Mouse (Mus musculus): Measurements from ENCODE around the gene Tubb2a. TPM values are rescaled to one million over a fixed set of nuclear protein-coding genes. Genes with fewer than 3 reads are reported as not detected.

Tubb2a gene
- polyA plus RNA-seq, 1 experiment from 2014 or later = 3,094 TPM

DNA sequence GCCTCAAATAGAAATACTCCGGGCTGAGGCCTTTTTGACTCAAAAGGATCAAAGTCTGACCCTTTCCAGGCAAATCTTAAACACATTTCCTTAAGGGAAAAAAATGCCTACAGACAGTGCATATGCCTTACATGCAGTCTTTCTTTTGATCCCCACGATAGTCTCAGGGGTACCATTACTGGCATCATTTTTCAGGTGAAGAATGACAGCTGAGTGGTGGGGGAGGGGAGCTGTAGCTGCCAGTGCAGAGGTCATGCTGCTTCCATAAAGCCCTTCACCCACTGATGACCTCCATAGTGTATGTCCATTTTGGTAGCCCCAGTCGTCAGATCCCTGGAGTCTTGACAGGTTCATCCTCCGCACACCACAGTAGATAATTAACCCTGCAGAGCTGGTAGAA is 7.5 kb downstream of the Tubb2a start:
- H3K4me3 ChIP-seq = no peak overlapping the region
- H3K27ac ChIP-seq (replicated peaks) = no peak overlapping the region
- H3K36me3 ChIP-seq = peaks cover 12% of the 10 kb centered on the region
- no peak overlapping the region for H3K9ac ChIP-seq
- WGBS = 67% methylated on average over 4 of the region's 4 CpGs
- H3K4me1 ChIP-seq (replicated peaks) = peaks cover 14% of the 10 kb centered on the region
- H3K9me3 ChIP-seq = no peaks in the 10 kb centered on the region
- ATAC-seq (ENCODE audit: low FRiP score, low read depth) = no peak
- no peaks in the 10 kb centered on the region for H3K27me3 ChIP-seq
- no peak overlapping the region for H3K4me2 ChIP-seq

DNA sequence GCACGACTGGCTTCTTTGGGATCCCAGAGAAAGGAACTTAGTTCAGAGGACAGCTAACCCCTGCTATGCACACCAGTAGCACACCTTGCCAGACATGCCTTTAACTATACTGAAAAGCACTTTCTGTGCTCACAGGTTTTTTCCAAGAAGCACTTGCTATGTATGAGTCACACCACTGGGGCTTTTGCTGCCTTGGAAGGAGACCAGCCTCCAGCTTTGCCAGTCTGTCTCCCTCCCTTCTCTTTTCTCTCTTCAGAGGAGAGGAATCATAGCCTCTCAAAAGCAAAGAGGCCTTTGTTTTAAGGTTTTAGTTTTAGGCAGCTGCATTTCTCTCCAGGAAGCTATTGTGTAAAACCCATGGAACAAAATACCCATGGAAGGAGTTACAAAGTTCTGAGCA is 11.5 kb downstream of the Tubb2a start:
- no peak overlapping the region for H3K27ac ChIP-seq (replicated peaks)
- H3K4me1 ChIP-seq (replicated peaks) = 0 out of 2 replicates have a peak, but pooled peaks cover 3% of the 10 kb centered on the region
- H3K4me2 ChIP-seq = no peak overlapping the region
- peaks cover 3% of the 10 kb centered on the region; the same call in 1 of the 2 replicates for H3K36me3 ChIP-seq
- 48% methylated on average over 1 of the region's 1 CpGs for WGBS
- no peak overlapping the region for H3K4me3 ChIP-seq
- ATAC-seq (ENCODE audit: low FRiP score, low read depth) = no peak
- no peak overlapping the region for H3K9ac ChIP-seq
- H3K27me3 ChIP-seq = no peaks in the 10 kb centered on the region
- H3K9me3 ChIP-seq = no peaks in the 10 kb centered on the region

DNA sequence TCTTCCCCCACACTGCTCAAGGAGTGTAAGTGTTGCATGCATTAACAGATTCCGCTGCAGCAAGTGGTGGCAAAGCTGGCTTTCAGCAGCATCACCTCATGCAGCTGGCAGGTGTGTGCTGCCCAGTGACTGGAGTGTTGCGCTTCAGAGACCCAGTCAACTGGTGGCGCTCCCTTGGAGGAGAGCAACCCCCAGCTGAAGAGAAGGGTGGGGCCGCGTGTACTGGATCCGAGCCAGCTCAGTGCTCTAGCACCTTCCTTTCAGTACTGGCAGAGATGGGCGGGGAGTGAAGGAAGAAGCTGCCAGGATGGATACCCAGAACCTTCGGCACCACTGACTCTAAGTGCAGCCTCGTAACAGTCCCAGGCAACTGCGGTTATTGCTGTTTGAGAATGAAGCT is 15.3 kb downstream of the Tubb2a start:
- Histone ChIP-seq H3K36me3 (0 out of 2 replicates have a peak, but pooled peaks cover 10% of the 10 kb centered on the region), H3K4me2 (no peak overlapping the region), H3K9ac (no peak overlapping the region), H3K27ac (replicated peaks) (no peak overlapping the region), H3K4me3 (no peak overlapping the region), H3K27me3 (no peaks in the 10 kb centered on the region), H3K9me3 (no peaks in the 10 kb centered on the region), H3K4me1 (replicated peaks) (no peaks in the 10 kb centered on the region)
- no peak; the same call in 1 of the 2 replicates for ATAC-seq (ENCODE audit: low FRiP score, low read depth)
- 91% methylated on average over 10 of the region's 10 CpGs for WGBS

DNA sequence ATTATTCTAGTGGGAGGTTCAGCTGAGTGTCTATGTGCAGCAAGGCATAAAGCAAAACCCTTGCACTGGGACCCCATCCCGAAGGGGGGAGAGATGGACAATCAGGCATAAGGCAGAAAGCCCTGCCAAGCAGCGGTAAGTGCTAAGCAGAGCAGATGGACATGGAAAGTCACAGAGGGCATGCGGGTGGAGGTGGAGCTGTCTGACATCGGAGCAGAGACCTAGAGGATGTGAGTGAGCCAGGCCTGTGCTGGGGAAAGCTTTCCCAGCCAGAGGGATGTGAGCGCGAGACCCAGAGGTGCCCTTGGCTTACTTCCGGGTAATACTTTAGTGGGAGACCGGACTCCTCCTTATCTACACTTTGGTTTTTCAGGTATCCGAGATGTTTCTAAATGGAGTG is 17.7 kb downstream of the Tubb2a start:
- 87% methylated on average over 9 of the region's 9 CpGs for WGBS
- ATAC-seq (ENCODE audit: low FRiP score, low read depth) = no peak

DNA sequence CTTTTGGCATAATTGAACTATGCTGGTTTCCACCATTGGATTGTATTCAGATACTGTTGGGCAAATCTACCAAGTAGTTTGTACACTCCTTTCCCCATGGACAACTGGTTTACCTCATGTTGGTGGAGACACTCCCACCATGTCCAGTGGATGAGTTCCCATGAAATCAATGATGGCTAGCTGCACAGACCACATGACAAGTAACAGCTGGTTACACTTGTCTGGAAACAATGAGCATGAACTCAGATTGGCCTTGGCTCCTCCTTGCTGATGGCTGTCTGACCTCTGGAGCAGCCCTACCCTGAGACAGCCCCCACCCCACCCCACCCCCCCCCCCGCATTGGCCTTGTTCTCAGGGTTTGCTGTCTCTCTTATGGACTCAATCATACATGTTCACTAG is 20.6 kb downstream of the Tubb2a start:
- WGBS = 86% methylated on average over 1 of the region's 1 CpGs

More for the DNA sequence above, 17.7 kb downstream of the Tubb2a start:
- Histone ChIP-seq H3K4me2 (no peak overlapping the region), H3K4me3 (no peak overlapping the region), H3K27me3 (no peaks in the 10 kb centered on the region), H3K4me1 (replicated peaks) (no peaks in the 10 kb centered on the region), H3K27ac (replicated peaks) (no peak overlapping the region), H3K9me3 (no peaks in the 10 kb centered on the region), H3K9ac (no peak overlapping the region), H3K36me3 (peaks cover 19% of the 10 kb centered on the region)

DNA sequence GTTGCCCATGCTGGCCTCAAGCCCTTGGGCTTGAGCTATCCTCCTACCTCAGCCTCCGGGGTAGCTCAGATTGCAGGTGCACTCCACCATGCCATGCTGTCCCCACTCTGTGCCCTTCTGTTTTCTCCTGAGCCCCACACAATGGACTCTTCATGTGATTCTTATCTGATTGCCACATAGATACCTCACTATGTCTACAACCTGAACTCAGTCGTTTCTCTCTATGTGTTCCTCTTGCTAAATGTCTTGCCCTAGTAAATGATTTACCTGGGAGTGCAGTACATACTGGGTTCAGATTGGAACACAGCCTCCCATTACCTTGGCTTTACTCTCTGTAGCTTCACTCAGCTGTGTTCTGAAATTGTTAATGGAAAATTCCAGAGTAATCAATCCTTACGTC is 22.8 kb downstream of the Tubb2a start:
- Histone ChIP-seq H3K9ac (no peak overlapping the region), H3K36me3 (peaks cover 28% of the 10 kb centered on the region), H3K27ac (replicated peaks) (no peak overlapping the region), H3K4me3 (no peak overlapping the region), H3K4me2 (no peak overlapping the region), H3K4me1 (replicated peaks) (0 out of 2 replicates have a peak, but pooled peaks cover 2% of the 10 kb centered on the region), H3K9me3 (no peaks in the 10 kb centered on the region), H3K27me3 (no peaks in the 10 kb centered on the region)
- no peak for ATAC-seq (ENCODE audit: low FRiP score, low read depth)
- 88% methylated on average over 3 of the region's 3 CpGs for WGBS

More for the DNA sequence above, 20.6 kb downstream of the Tubb2a start:
- H3K27me3 ChIP-seq = no peaks in the 10 kb centered on the region
- ATAC-seq (ENCODE audit: low FRiP score, low read depth) = no peak
- 0 out of 2 replicates have a peak, but pooled peaks cover 2% of the 10 kb centered on the region for H3K4me1 ChIP-seq (replicated peaks)
- H3K4me2 ChIP-seq = no peak overlapping the region
- peaks cover 24% of the 10 kb centered on the region for H3K36me3 ChIP-seq
- no peaks in the 10 kb centered on the region for H3K9me3 ChIP-seq
- H3K9ac ChIP-seq = no peak overlapping the region
- H3K4me3 ChIP-seq = no peak overlapping the region
- H3K27ac ChIP-seq (replicated peaks) = no peak overlapping the region

DNA sequence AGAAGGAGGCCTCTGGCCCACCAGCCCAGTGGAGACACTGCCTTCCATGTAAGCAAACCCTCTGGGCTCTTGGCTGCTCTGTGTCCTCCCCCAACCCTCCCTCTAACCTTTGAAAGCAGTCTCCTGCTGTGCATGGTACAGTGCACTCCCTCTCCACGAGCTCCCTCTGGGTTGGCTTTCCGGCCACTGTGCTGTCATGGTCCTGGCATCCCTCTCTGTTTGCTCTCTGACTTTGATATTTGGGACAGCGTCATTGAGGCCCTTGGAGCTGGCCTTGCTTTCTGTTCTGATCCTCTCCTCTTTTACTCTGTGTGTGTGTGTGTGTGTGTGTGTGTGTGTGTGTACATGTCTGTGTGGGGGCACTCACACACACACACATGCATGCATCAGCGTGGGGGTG is 23.4 kb downstream of the Tubb2a start:
- no peak overlapping the region for H3K27ac ChIP-seq (replicated peaks)
- H3K4me3 ChIP-seq = no peak overlapping the region
- 0 out of 2 replicates have a peak, but pooled peaks cover 2% of the 10 kb centered on the region for H3K4me1 ChIP-seq (replicated peaks)
- H3K9me3 ChIP-seq = no peaks in the 10 kb centered on the region
- ATAC-seq (ENCODE audit: low FRiP score, low read depth) = no peak
- no peak overlapping the region for H3K4me2 ChIP-seq
- no peaks in the 10 kb centered on the region for H3K27me3 ChIP-seq
- no peak overlapping the region for H3K9ac ChIP-seq
- H3K36me3 ChIP-seq = peaks cover 29% of the 10 kb centered on the region
- WGBS = 51% methylated on average over 4 of the region's 4 CpGs

DNA sequence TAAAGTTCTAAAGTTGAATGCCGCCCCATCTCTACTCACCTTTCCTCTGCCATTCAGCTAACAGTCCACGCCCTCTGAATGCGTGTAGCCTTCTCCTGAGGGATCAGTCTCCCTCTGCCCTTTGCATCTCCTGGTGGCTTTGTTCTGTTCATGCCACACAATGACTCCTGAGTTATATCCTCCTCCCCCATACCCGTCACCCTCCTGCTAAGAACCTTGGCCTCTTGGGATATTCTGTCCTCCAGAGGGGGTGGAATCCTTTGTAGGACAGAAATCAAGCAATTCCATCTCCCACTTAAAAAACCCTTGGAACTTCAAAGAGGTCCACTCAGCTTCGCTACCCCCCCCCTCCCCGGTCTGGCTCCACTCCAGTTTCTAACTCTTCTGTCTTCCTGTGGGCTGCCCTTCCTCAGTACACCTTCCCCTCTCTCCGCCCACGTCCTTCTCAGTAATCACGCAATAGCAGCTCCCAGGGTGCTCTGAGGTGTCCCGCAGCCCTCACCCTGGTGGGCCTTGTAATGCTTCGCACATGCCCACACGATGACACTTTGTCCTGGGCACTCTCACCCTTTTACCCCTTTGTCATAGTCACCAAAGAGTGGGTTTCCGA is 24.0 kb downstream of the Tubb2a start:
- Histone ChIP-seq H3K27ac (replicated peaks) (no peak overlapping the region), H3K4me2 (no peak overlapping the region), H3K4me1 (replicated peaks) (0 out of 2 replicates have a peak, but pooled peaks cover 2% of the 10 kb centered on the region), H3K9me3 (no peaks in the 10 kb centered on the region), H3K4me3 (no peak overlapping the region), H3K27me3 (no peaks in the 10 kb centered on the region), H3K36me3 (peaks cover 36% of the 10 kb centered on the region), H3K9ac (no peak overlapping the region)
- no peak for ATAC-seq (ENCODE audit: low FRiP score, low read depth)
- WGBS = 79% methylated on average over 13 of the region's 13 CpGs

DNA sequence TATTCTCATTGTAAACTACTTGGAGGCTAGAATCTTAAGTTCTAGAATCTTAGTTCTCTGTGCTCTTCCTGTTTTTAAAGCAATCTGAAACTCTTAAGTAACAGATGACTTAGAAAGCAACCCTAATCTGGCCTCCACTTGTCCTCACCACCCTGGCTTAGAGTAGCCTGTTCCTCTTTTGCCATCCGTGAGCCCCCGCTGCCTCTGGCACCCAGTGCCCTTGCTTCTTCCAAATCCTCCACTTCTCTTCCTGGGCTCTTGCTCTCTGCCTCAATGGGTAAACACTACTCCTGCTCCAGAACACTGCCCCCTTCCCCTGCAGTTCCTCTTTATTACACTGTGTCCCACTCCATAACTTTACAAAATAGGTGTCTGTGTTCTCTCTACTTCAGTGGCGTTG is 26.1 kb downstream of the Tubb2a start:
- 96% methylated on average over 3 of the region's 3 CpGs for WGBS
- no peak overlapping the region for H3K4me2 ChIP-seq
- H3K27me3 ChIP-seq = no peaks in the 10 kb centered on the region
- H3K36me3 ChIP-seq = peaks cover 30% of the 10 kb centered on the region
- no peak for ATAC-seq (ENCODE audit: low FRiP score, low read depth)
- no peaks in the 10 kb centered on the region for H3K9me3 ChIP-seq
- H3K4me3 ChIP-seq = no peak overlapping the region
- peaks cover 4% of the 10 kb centered on the region for H3K4me1 ChIP-seq (replicated peaks)
- H3K9ac ChIP-seq = no peak overlapping the region
- no peak overlapping the region for H3K27ac ChIP-seq (replicated peaks)

DNA sequence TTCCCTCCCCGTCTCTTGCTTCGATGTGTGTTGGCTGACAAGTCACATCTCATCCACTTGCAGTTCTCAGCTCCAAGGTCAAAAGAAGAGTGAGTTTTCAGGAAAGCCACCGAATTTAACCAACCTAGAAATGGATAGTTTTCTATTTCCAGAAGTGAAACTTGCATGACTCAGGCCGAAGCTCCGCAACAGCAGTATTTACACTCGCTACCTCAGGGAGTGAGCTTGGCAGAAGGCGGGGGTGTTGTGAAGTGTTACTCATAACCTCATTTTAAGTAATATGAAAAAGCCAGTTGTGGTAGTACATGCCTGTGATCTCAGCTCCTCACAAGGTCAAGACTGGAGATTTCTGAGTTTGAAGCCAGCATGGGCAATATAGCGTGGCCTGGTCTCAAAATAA is 27.3 kb downstream of the Tubb2a start:
- H3K4me2 ChIP-seq = no peak overlapping the region
- H3K4me1 ChIP-seq (replicated peaks) = peaks cover 6% of the 10 kb centered on the region
- H3K27ac ChIP-seq (replicated peaks) = no peak overlapping the region
- H3K4me3 ChIP-seq = no peak overlapping the region
- 96% methylated on average over 8 of the region's 8 CpGs for WGBS
- no peaks in the 10 kb centered on the region for H3K9me3 ChIP-seq
- peaks cover 24% of the 10 kb centered on the region for H3K36me3 ChIP-seq
- no peak for ATAC-seq (ENCODE audit: low FRiP score, low read depth)
- H3K27me3 ChIP-seq = no peaks in the 10 kb centered on the region
- no peak overlapping the region for H3K9ac ChIP-seq

DNA sequence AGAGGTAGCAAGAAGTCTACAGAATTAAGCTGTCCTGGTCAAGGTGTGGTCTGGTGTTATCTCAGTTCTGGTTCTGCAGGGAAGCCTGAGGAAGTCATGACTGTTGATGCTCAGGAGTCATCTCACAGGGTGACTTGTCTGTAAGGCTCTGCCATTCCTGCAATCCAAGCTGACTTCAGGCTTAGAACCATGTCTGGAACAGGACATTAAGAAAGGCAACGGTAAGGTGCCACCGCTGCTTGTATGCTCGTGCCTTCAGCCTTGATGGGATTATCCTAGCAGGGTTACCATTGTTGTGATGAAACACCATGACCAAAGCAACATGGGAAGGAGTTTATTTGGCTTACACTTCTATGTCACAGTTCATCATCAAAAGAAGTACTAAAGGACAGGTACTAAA is 30.3 kb downstream of the Tubb2a start:
- 90% methylated on average over 3 of the region's 3 CpGs for WGBS
- no peak overlapping the region for H3K9ac ChIP-seq
- no peak for ATAC-seq (ENCODE audit: low FRiP score, low read depth)

DNA sequence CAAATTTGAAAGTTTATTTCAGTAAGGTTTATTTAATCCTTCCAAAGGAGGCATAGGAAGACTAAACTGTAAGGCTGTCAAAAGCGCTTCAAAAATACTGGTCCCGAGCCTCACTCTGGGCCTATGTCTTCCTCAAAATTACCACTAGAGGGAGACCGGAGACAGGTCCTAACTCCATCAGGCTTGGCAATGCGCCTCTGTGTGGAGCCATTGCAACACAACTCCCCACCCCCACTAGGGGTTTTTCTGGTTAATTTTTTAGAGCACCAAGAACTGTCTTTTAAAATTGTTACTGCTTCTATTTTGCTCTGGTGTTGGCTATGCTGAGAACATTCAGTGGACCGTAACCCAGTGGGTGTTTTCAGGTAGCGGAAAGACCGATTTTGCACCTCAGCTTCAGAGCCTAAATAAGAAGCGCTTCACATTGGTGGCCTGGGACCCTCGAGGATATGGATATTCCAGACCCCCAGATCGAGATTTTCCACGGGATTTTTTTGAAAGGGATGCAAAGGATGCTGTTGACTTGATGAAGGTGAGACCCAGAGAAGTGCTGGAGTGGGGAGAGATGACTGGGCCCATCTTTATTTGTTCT is 31.3 kb downstream of the Tubb2a start:
- ATAC-seq (ENCODE audit: low FRiP score, low read depth) = peak; percentile 94
- H3K9ac ChIP-seq = no peak overlapping the region

More for the DNA sequence above, 30.3 kb downstream of the Tubb2a start:
- Histone ChIP-seq H3K4me3 (no peak overlapping the region), H3K36me3 (peaks cover 17% of the 10 kb centered on the region), H3K27me3 (no peaks in the 10 kb centered on the region), H3K4me1 (replicated peaks) (peaks cover 4% of the 10 kb centered on the region), H3K9me3 (no peaks in the 10 kb centered on the region), H3K4me2 (no peak overlapping the region), H3K27ac (replicated peaks) (no peak overlapping the region)

More for the DNA sequence above, 31.3 kb downstream of the Tubb2a start:
- H3K9me3 ChIP-seq = no peaks in the 10 kb centered on the region
- H3K36me3 ChIP-seq = peaks cover 16% of the 10 kb centered on the region
- H3K27me3 ChIP-seq = no peaks in the 10 kb centered on the region
- H3K27ac ChIP-seq (replicated peaks) = no peak overlapping the region; the same call in 1 of the 2 replicates
- H3K4me1 ChIP-seq (replicated peaks) = peaks cover 4% of the 10 kb centered on the region
- 40% methylated on average over 11 of the region's 11 CpGs for WGBS
- H3K4me3 ChIP-seq = no peak overlapping the region
- H3K4me2 ChIP-seq = no peak overlapping the region

Data from hindbrain, embryonic 15.5 days (tissue).